Mouse (Mus musculus) liver, embryonic 14.5 days (tissue): Measurements from ENCODE around the gene Inpp4a.

Experiments used
- CTCF ChIP-seq: IDR thresholded peaks from 2 replicates; pipeline ENCODE4 v1.5.1; 2016; ENCODE audit warnings: antibody characterized with exemption, low read depth, control low read depth
- EP300 ChIP-seq: IDR thresholded peaks from 2 replicates; pipeline ENCODE4 v1.6.1; 2016; ENCODE audit warnings: antibody characterized with exemption, low read depth

GRCm38 (mm10) chr1:37358621-37359020 lies 59.0 kb downstream of the Inpp4a start:
- TF ChIP-seq CTCF (no peak), EP300 (no peak)
